Mouse (Mus musculus): ENCODE results near the gene Mapk9.
A peak's percentile ranks its signal among the peaks of the same experiment; 100 is the strongest.
"Not testable (repeated sequence)": the region's sequence is repeated elsewhere in the genome, so short reads cannot be mapped to it uniquely, and the experiment has no call there.

Gene Mapk9

GRCm38 (mm10) chr11:49846401-49847070, at the start of gene Mapk9:
Gene Mapk9, plus strand, starts transcription at chr11:49846751.
- DNase-seq (ENCODE audit: low spot score), result peak; percentile 99

- no peak for DNase-seq (ENCODE audit: low spot score)
Measured at GRCm38 (mm10) chr11:49798931-49799330, 47.6 kb upstream of the Mapk9 start.

DNA sequence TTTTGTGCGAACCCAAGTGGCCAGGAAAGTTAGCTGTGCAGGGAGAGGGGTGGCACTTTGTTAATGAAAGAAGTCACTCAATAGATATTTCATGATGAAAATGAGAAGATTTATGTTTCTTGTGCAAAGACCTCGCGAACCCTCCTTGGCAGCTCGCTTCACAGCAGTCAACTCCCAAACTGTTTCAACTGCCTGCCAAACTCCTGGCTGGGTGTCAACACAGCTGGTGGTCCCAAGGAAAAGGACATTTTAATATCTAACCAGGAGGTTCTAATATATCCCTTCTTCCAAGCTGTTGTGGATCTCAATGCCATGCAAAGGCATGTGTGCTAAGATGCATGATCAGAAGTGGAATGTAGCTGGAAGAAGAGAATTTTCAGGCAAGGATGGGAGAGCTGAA, 45.0 kb upstream of the Mapk9 start:
- DNase-seq (ENCODE audit: low spot score), result no peak

DNA sequence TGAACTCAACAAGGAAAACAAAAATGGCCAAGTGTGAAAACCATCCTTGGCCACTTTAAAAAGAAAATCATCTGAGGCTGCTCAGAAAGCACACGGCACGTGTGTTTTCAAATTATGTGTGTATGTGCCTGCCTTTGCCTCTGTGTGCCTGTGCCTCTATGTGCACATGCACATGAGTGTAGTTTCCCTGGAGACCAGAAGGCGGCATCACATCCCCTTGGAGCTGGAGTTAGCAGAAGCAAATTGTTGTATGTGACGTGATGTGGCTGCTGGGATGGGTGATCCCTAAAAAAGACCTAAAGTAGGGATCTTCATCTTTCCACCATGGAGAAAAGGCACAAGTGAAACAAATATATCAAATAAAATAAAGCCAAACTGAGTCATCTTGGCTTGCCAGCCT, 42.8 kb upstream of the Mapk9 start:
- no peak for DNase-seq (ENCODE audit: low spot score)

GRCm38 (mm10) chr11:49806218-49806617, 40.3 kb upstream of the Mapk9 start:
- DNase-seq (ENCODE audit: low spot score), result no peak

- DNase-seq (ENCODE audit: low spot score), result no peak
Measured at GRCm38 (mm10) chr11:49808946-49809345, 37.6 kb upstream of the Mapk9 start.

DNA sequence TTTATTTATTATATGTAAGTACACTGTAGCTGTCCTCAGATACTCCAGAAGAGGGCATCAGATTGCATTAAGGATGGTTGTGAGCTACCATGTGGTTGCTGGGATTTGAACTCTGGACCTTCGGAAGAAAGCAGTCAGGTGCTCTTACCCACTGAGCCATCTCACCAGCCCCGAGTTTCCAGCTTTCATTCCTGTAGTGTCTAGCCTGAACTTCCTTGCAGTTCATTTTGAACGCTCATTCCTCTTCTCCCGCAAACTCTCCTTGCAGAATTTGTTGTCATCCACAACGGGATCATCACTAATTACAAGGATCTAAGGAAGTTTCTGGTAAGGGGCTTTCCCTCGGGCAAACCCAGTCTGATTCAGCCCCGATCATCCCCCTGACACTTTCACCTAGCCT, 35.9 kb upstream of the Mapk9 start:
- DNase-seq (ENCODE audit: low spot score), result not testable (repeated sequence)

DNA sequence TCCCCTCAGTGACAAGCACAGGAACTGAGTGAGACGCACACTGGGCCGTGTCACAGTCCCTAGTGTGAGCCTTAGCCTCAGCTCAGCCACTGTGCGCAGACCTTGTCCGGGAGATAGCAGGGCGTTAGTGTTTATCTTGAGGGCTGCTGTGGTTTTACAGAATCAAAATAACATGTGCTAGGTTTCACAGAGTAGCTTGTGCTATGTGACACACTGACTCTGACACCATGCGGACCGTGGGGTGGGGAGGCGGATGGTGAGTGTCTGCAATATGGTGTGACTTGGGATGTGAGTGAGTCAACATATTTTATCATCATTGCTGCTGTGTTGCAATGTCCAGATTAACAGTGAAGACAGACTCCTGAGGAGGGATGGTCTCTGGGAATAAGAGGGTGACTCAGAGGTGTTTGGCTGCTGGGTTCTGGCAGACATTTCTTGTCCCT, 35.4 kb upstream of the Mapk9 start:
- peak; percentile 42 for DNase-seq (ENCODE audit: low spot score)

GRCm38 (mm10) chr11:49811879-49812278, 34.7 kb upstream of the Mapk9 start:
- no peak for DNase-seq (ENCODE audit: low spot score)

DNA sequence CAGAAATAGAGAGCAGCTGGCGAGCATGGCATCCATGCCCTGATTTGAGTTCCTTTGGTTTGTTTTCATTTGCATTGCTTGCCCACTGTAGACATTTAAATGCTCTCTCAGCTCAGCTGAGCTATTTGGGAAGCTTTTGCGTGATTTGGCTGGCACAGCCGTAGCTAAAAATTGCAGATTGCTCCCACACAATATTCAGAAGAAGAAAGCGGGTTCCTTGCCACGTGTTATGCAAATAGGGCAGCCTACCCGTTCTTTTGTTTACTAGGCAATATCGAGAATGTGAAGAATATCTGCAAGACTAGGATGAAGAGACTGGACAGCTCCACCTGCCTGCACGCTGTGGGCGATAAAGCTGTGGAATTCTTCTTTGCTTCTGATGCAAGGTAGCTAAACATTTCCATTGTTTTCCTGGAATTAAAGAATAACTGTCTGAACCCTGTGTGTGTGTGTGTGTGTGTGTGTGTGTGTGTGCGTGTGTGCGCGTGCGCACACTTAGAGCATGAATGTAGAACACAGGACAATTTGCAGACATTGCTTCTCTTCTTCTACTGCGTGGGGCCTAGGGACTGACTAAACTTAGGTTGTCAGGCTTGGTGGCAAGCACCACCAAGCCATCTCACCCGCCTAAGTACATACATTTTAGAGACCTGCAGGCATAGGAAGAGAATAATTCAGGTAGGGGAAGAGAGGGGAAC, 27.5 kb upstream of the Mapk9 start:
- DNase-seq (ENCODE audit: low spot score), result no peak

GRCm38 (mm10) chr11:49819676-49820075, 26.9 kb upstream of the Mapk9 start:
- no peak for DNase-seq (ENCODE audit: low spot score)

GRCm38 (mm10) chr11:49820928-49821327, 25.6 kb upstream of the Mapk9 start:
- no peak for DNase-seq (ENCODE audit: low spot score)

- no peak for DNase-seq (ENCODE audit: low spot score)
Measured at GRCm38 (mm10) chr11:49821546-49821945, 25.0 kb upstream of the Mapk9 start.

DNA sequence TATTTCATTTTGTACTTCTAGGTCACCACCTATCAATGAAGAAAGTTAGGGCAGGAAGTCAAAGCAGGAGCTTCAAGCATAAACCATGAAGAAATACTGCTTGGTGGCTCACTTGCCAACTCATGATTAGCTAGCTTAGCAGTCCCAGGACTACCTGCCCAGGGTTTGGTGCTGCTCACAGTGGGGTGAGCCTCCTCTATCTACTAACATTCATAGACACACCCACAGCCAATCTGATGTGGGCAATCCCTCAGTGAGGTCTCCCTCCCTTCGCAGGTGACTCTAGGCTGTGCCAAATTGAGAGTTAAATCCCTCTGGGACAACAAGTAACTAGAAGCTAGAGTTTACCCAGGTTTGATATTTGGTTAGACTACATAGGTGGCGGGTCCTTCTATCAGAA, 24.2 kb upstream of the Mapk9 start:
- no peak for DNase-seq (ENCODE audit: low spot score)

DNA sequence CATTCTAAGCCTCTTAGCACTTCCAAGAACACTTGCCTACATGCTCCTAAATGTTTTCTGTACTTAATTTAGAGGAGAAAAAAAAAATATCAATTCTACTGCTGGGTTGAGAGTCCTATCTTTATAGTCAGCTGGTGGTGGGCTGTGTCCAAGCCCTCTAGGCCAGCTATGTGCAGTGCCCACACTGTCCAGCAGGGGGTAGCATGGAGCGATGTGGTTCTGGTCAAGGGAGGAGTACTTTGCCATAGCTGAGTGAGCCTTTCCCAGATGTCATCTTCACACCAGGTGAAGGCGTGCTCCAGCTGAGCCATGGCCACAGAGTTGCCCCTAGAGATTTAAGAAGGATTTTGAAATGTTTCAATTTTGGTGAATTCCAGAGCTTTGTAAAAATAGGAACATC, 21.7 kb upstream of the Mapk9 start:
- peak; percentile 70 for DNase-seq (ENCODE audit: low spot score)

- no peak for DNase-seq (ENCODE audit: low spot score)
Measured at GRCm38 (mm10) chr11:49827243-49827642, 19.3 kb upstream of the Mapk9 start.

DNA sequence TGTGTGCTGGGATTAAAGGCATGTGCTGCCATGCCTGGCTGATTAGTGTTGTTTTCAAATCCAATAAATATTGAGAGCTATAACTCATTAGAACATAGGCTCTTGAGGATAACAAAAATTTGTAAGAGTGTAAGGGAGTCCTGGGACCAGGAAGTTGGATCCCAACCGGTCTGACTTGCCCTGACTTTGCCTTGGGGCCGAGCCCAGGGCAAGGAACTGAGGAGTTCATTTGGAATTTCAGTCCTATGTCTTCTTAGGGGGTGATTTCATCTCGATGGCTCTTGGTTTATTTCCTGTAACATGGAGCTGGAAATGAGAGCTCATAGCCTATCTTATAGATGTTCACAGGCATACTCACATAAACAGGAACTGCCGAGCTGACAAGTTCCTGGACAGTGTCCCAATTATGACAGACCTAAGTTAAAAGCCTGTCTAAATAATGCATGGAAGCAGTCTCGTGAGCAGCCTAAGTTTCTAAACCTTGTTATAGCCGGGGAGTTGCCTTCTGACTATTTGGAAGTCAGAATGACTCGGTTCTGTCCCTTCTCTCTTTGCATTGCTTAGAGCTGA, 17.3 kb upstream of the Mapk9 start:
- no peak for DNase-seq (ENCODE audit: low spot score)

DNA sequence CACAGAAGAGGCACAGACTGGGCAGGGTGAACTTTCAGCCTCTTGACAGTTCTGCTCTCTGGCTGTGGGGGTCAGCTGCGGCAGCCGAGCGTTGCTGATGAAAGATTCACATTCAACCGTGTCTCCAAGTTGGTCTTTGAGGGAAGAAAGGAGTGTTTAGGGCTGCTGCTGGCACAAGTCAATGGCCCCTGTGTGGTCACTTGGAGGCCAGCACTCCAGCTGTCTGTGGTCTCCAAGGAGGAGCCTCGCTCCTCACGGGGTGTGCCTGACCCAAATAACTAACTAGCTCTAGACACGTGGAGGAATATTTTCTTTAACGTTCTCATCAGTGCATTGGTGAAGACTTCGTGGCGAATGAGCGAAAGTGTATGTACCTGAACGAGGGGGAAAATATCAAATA, 14.6 kb upstream of the Mapk9 start:
- DNase-seq (ENCODE audit: low spot score), result no peak

GRCm38 (mm10) chr11:49832962-49833361, 13.6 kb upstream of the Mapk9 start:
- DNase-seq (ENCODE audit: low spot score), result no peak

GRCm38 (mm10) chr11:49834248-49834647, 12.3 kb upstream of the Mapk9 start:
- DNase-seq (ENCODE audit: low spot score), result no peak

DNA sequence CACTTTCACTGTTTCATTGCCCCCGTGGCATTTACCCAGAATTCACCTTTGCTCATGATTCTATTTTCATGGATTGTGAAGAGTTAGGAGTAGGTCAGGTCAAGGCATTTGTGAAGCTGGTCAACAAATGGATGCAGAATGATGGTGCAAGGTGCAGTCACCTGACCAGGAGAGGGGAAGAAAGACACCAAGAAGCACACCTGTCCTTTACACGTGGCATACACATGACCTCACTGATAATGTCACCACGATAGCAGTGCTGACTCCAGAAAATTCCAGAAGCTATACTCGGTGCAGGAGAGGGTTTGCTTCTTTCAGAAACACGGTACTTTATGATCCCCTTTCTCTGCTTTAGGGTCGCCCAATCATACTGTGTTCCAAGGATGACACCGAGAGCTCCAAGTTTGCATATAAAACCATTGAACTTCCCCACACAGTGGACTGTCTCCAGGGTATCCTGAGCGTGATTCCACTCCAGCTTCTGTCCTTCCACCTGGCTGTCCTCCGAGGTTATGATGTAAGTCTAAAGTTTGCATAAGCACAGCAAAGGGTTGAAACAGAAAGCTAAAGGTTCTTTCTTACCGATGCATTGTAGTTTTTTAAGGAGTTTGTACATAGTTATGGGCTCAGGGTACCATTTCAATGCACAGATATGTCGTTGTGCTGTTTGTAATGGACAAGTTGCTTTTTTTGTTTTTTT, 11.1 kb upstream of the Mapk9 start:
- DNase-seq (ENCODE audit: low spot score), result no peak

DNA sequence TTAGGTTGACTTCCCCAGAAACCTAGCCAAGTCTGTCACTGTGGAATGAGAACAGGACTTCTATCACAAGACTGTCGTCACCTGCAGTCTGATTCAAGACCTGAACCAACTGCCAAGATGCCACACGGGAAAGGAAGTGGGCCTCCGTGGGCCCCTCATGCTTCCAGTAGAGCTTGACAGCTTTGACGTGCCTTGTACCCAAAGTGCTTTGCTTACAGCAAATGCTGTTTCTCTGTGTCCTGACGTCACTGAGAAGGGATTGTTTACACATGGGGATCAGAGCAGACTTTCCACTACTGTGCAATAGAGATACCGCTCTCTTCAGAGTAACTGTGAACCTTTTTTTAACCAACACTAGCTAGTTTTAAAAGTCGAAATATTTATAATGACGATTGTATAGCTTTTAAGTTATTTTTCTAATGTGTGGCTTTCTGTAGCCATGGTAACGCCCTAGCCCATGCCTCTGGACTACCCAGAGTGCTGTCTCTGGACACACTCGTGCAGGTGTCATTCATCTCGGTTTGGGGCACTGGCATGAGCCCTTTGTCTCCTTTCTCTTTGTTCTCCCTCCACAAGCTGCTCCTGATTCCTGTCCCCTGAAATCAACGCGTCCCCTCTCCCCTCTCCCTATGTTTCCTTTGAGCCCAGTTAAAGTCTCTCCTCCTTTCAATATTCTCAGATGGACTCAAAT, 8.7 kb upstream of the Mapk9 start:
- DNase-seq (ENCODE audit: low spot score), result no peak
